In genomic region chr13:5729426-5730068, GRCm38 (mm10) we compare ENCODE assay signal across 27 mouse cellular contexts.
DNase-seq lines count a peak whose midpoint lies in the region; ATAC-seq lines count a peak whose summit lies in the region.
"Had no signal": no experiment of that assay in that cellular context is flagged by ENCODE, and none has a peak within 500 bp of the region (broad histone marks: within the 10 kb centered on the region; RNA-seq: fewer than 3 reads in every experiment).

No protein-coding gene starts in this region.

- ATAC-seq in hindbrain, embryonic 13.5 days (ENCODE audit: low FRiP score) = no peak; the same call in 1 of the 2 replicates
- peak; percentile 41; the same call in 1 of the 2 replicates for ATAC-seq in forebrain, embryonic 16.5 days
- ATAC-seq in midbrain, embryonic 14.5 days (ENCODE audit: low FRiP score, low TSS enrichment) = peak; percentile 27; the same call in 1 of the 2 replicates
- ATAC-seq: activated CD4-positive, CD25-positive, alpha-beta regulatory T cell, adult 4 months; inflammation-experienced regulatory T-cells, adult 6 months; liver, postnatal 0 days had no signal

- H3K4me3 ChIP-seq in hindbrain, embryonic 10.5 days = no peak overlapping the region
- no peak overlapping the region for H3K4me3 ChIP-seq in hindbrain, embryonic 13.5 days
- H3K4me3 ChIP-seq in forebrain, embryonic 16.5 days (replicated peaks; ENCODE audit: low read length) = no peak overlapping the region
- H3K4me3 ChIP-seq in midbrain, embryonic 14.5 days (replicated peaks; ENCODE audit: low read depth, low read length) = no peak overlapping the region
- H3K4me3 ChIP-seq: embryonic facial prominence, embryonic 13.5 days; limb, embryonic 12.5 days had no signal

- H3K9ac ChIP-seq in hindbrain, embryonic 13.5 days = no peak overlapping the region
- no peak overlapping the region for H3K9ac ChIP-seq in forebrain, embryonic 16.5 days (replicated peaks; ENCODE audit: low read depth, low read length)
- no peak overlapping the region for H3K9ac ChIP-seq in midbrain, embryonic 14.5 days (replicated peaks; ENCODE audit: low read length)
- H3K9ac ChIP-seq: embryonic facial prominence, embryonic 13.5 days; limb, embryonic 12.5 days; liver, postnatal 0 days had no signal

- peak overlapping the region; percentile 59; the same call in 1 of the 2 replicates for H3K27ac ChIP-seq in hindbrain, embryonic 10.5 days
- no peak overlapping the region for H3K27ac ChIP-seq in hindbrain, embryonic 13.5 days
- no peak overlapping the region for H3K27ac ChIP-seq in forebrain, embryonic 16.5 days (ENCODE audit: low read length)
- H3K27ac ChIP-seq in midbrain, embryonic 14.5 days (replicated peaks; ENCODE audit: low read depth, low read length) = no peak overlapping the region
- H3K27ac ChIP-seq: embryonic facial prominence, embryonic 13.5 days; limb, embryonic 12.5 days had no signal

- peaks cover 7% of the 10 kb centered on the region; the same call in 1 of the 2 replicates for H3K27me3 ChIP-seq in hindbrain, embryonic 10.5 days (ENCODE audit: insufficient read depth, poor library complexity, severe bottlenecking)
- H3K27me3 ChIP-seq in hindbrain, embryonic 13.5 days = no peaks in the 10 kb centered on the region
- H3K27me3 ChIP-seq in forebrain, embryonic 16.5 days (replicated peaks; ENCODE audit: control insufficient read depth, insufficient read depth, low read length) = no peaks in the 10 kb centered on the region
- H3K27me3 ChIP-seq in midbrain, embryonic 14.5 days (ENCODE audit: control insufficient read depth, insufficient read depth, low read length) = no peaks in the 10 kb centered on the region
- H3K27me3 ChIP-seq: CH12.LX; embryonic facial prominence, embryonic 13.5 days; limb, embryonic 12.5 days had no signal

- peaks cover 15% of the 10 kb centered on the region for H3K4me1 ChIP-seq in hindbrain, embryonic 10.5 days (replicated peaks)
- 0 out of 2 replicates have a peak, but pooled peaks cover 10% of the 10 kb centered on the region for H3K4me1 ChIP-seq in hindbrain, embryonic 13.5 days (replicated peaks)
- peaks cover 4% of the 10 kb centered on the region for H3K4me1 ChIP-seq in forebrain, embryonic 16.5 days (replicated peaks; ENCODE audit: control insufficient read depth, insufficient read depth, low read length)
- peaks cover 3% of the 10 kb centered on the region; the same call in 1 of the 2 replicates for H3K4me1 ChIP-seq in midbrain, embryonic 14.5 days (ENCODE audit: control insufficient read depth, insufficient read depth, low read length)
- H3K4me1 ChIP-seq: embryonic facial prominence, embryonic 13.5 days; limb, embryonic 12.5 days had no signal

- H3K4me2 ChIP-seq in hindbrain, embryonic 13.5 days = no peak overlapping the region
- no peak overlapping the region for H3K4me2 ChIP-seq in forebrain, embryonic 16.5 days (ENCODE audit: low read length)
- no peak overlapping the region for H3K4me2 ChIP-seq in midbrain, embryonic 14.5 days (ENCODE audit: low read length)
- H3K4me2 ChIP-seq: embryonic facial prominence, embryonic 13.5 days; limb, embryonic 12.5 days; liver, embryonic 11.5 days had no signal

- no peaks in the 10 kb centered on the region for H3K9me3 ChIP-seq in hindbrain, embryonic 10.5 days
- no peaks in the 10 kb centered on the region for H3K9me3 ChIP-seq in hindbrain, embryonic 13.5 days
- no peaks in the 10 kb centered on the region for H3K9me3 ChIP-seq in forebrain, embryonic 16.5 days (ENCODE audit: control insufficient read depth, low read length)
- no peaks in the 10 kb centered on the region for H3K9me3 ChIP-seq in midbrain, embryonic 14.5 days (ENCODE audit: control insufficient read depth, low read length)
- H3K9me3 ChIP-seq: embryonic facial prominence, embryonic 13.5 days; G1E; limb, embryonic 12.5 days had no signal

- H3K36me3 ChIP-seq in hindbrain, embryonic 10.5 days = no peaks in the 10 kb centered on the region
- H3K36me3 ChIP-seq in hindbrain, embryonic 13.5 days = no peaks in the 10 kb centered on the region
- H3K36me3 ChIP-seq in forebrain, embryonic 16.5 days (ENCODE audit: control insufficient read depth, insufficient read depth) = no peaks in the 10 kb centered on the region
- no peaks in the 10 kb centered on the region for H3K36me3 ChIP-seq in midbrain, embryonic 14.5 days (ENCODE audit: control insufficient read depth, insufficient read depth, low read length)
- H3K36me3 ChIP-seq: embryonic facial prominence, embryonic 13.5 days; G1E; limb, embryonic 12.5 days had no signal

- no peak for DNase-seq in hindbrain, embryonic 10.5 days (ENCODE audit: low spot score)
- peak; percentile 21 for DNase-seq in R1 (ENCODE audit: low read depth, low spot score)
- no peak for DNase-seq in midbrain, embryonic 14.5 days
- no peak for DNase-seq in heart, adult 9 months (ENCODE audit: low spot score in 2 of 2)
- no peak for DNase-seq in lung, adult 18-20 months
- DNase-seq: adrenal gland, adult 8-10 months; B cell, adult 2 months; cerebellum, adult 11-12 months; cerebellum, postnatal 14 days; gastrocnemius, postnatal 10 days; heart, adult 18-20 months; kidney, adult 18-20 months; kidney, postnatal 4 days; liver, postnatal 0 days; lung, postnatal 14 days; right cerebral cortex, postnatal 25 days; spleen, adult 18-20 months; thymus, postnatal 14 days had no signal

- 64% methylated on average over 6 of the region's 6 CpGs for WGBS in hindbrain, embryonic 10.5 days
- 58% methylated on average over 6 of the region's 6 CpGs for WGBS in hindbrain, embryonic 13.5 days
- WGBS in forebrain, embryonic 16.5 days = 65% methylated on average over 6 of the region's 6 CpGs
- WGBS in midbrain, embryonic 14.5 days = 57% methylated on average over 6 of the region's 6 CpGs
